26 mouse cellular contexts compared by ENCODE assay signal in genomic region chr13:31473275-31473674, GRCm38 (mm10).
"Had no signal": no experiment of that assay in that cellular context is flagged by ENCODE, and none has a peak within 500 bp of the region (broad histone marks: within the 10 kb centered on the region; RNA-seq: fewer than 3 reads in every experiment).

No protein-coding gene starts in this region.

- H3K4me3 ChIP-seq: heart, embryonic 10.5 days; heart, embryonic 13.5 days; heart, embryonic 15.5 days; hindbrain, embryonic 13.5 days; hindbrain, embryonic 15.5 days; kidney, embryonic 15.5 days; left cerebral cortex, adult 2 months; limb, embryonic 10.5 days; limb, embryonic 12.5 days; liver, embryonic 13.5 days had no signal

- H3K27me3 ChIP-seq: heart, embryonic 13.5 days; heart, embryonic 15.5 days; hindbrain, embryonic 13.5 days; hindbrain, embryonic 15.5 days; kidney, embryonic 15.5 days; limb, embryonic 12.5 days; liver, embryonic 13.5 days had no signal

- H3K9me3 ChIP-seq: heart, embryonic 10.5 days; heart, embryonic 13.5 days; heart, embryonic 15.5 days; hindbrain, embryonic 13.5 days; hindbrain, embryonic 15.5 days; kidney, embryonic 15.5 days; limb, embryonic 10.5 days; limb, embryonic 12.5 days; liver, embryonic 13.5 days had no signal

- H3K9ac ChIP-seq: heart, embryonic 13.5 days; heart, embryonic 15.5 days; hindbrain, embryonic 13.5 days; hindbrain, embryonic 15.5 days; kidney, embryonic 15.5 days; limb, embryonic 12.5 days; liver, embryonic 13.5 days had no signal

- DNase-seq: gastrocnemius, postnatal 25 days; heart, adult 18-20 months; heart, postnatal 14 days; heart, postnatal 36 days; kidney, adult 11 months; kidney, adult 2 months; kidney, adult 9 months; kidney, postnatal 14 days; kidney, postnatal 36 days; layer of hippocampus, adult 9-11 months; layer of hippocampus, postnatal 36 days; liver; liver, embryonic 13.5 days had no signal

- ATAC-seq: hindbrain, postnatal 0 days; intestine, embryonic 16.5 days had no signal

- H3K4me1 ChIP-seq: heart, embryonic 10.5 days; heart, embryonic 15.5 days; hindbrain, embryonic 13.5 days; hindbrain, embryonic 15.5 days; kidney, embryonic 15.5 days; limb, embryonic 10.5 days; limb, embryonic 12.5 days; liver, embryonic 13.5 days had no signal

- H3K4me2 ChIP-seq: heart, embryonic 13.5 days; heart, embryonic 15.5 days; hindbrain, embryonic 13.5 days; hindbrain, embryonic 15.5 days; kidney, embryonic 15.5 days; limb, embryonic 12.5 days; liver, embryonic 11.5 days; liver, embryonic 13.5 days had no signal

- H3K36me3 ChIP-seq: heart, embryonic 10.5 days; heart, embryonic 13.5 days; heart, embryonic 15.5 days; hindbrain, embryonic 13.5 days; hindbrain, embryonic 15.5 days; kidney, embryonic 15.5 days; limb, embryonic 10.5 days; limb, embryonic 12.5 days; liver, embryonic 13.5 days had no signal

- H3K27ac ChIP-seq: heart, embryonic 10.5 days; heart, embryonic 13.5 days; heart, embryonic 15.5 days; hindbrain, embryonic 13.5 days; hindbrain, embryonic 15.5 days; hindbrain, postnatal 0 days; kidney, embryonic 15.5 days; kidney, postnatal 0 days; left cerebral cortex, adult 2 months; limb, embryonic 10.5 days; limb, embryonic 12.5 days; liver, embryonic 13.5 days had no signal
